22 mouse cellular contexts compared by ENCODE assay signal in genomic region chr6:52317461-52318180, GRCm38 (mm10). TPM values are rescaled to one million over a fixed set of nuclear protein-coding genes. Genes with fewer than 3 reads are reported as not detected.
DNase-seq lines count a peak whose midpoint lies in the region; ATAC-seq and TF ChIP-seq lines count a peak whose summit lies in the region.
"Had no signal": no experiment of that assay in that cellular context is flagged by ENCODE, and none has a peak within 500 bp of the region (broad histone marks: within the 10 kb centered on the region; RNA-seq: fewer than 3 reads in every experiment).

No protein-coding gene starts in this region.

- H3K27ac ChIP-seq in hindbrain, embryonic 10.5 days: no peak overlapping the region
- H3K27ac ChIP-seq in hindbrain, postnatal 0 days: no peak overlapping the region
- H3K27ac ChIP-seq in limb, embryonic 11.5 days (replicated peaks; ENCODE audit: low read depth, low read length): no peak overlapping the region
- H3K27ac ChIP-seq in thymus, adult 2 months (ENCODE audit: control insufficient read depth, insufficient read depth, low read length): no peak overlapping the region
- H3K27ac ChIP-seq: liver, embryonic 14.5 days; stomach, embryonic 15.5 days had no signal

- DNase-seq in hindbrain, embryonic 10.5 days (ENCODE audit: low spot score): peak; percentile 39
- no peak for DNase-seq in hindbrain, postnatal 0 days (ENCODE audit: low spot score)
- DNase-seq in embryo, embryonic 9.5 days (ENCODE audit: extremely low spot score): peak; percentile 22
- peak; percentile 60 for DNase-seq in limb, embryonic 11.5 days (ENCODE audit: low spot score)
- DNase-seq in kidney, adult 9 months: no peak
- no peak for DNase-seq in thymus, adult 2 months
- DNase-seq: adrenal gland, adult 8-10 months; B cell, adult 2 months; cerebellum, adult 2 months; gastrocnemius, postnatal 25 days; kidney, adult 18-20 months; left cerebral cortex, postnatal 4 days; thymus, postnatal 25 days had no signal

- no peaks in the 10 kb centered on the region for H3K36me3 ChIP-seq in hindbrain, embryonic 10.5 days
- no peaks in the 10 kb centered on the region for H3K36me3 ChIP-seq in hindbrain, postnatal 0 days (ENCODE audit: insufficient read depth, low read length)
- no peaks in the 10 kb centered on the region for H3K36me3 ChIP-seq in E14TG2a.4 (ENCODE audit: insufficient read depth, low read length)
- no peaks in the 10 kb centered on the region for H3K36me3 ChIP-seq in limb, embryonic 11.5 days (ENCODE audit: control insufficient read depth, insufficient read depth, low read length)
- no peaks in the 10 kb centered on the region for H3K36me3 ChIP-seq in thymus, adult 2 months (ENCODE audit: control insufficient read depth, insufficient read depth, low read length)
- H3K36me3 ChIP-seq: G1E; stomach, embryonic 15.5 days had no signal

- 3% methylated on average over 14 of the region's 14 CpGs for WGBS in hindbrain, embryonic 10.5 days
- 7% methylated on average over 14 of the region's 14 CpGs for WGBS in hindbrain, postnatal 0 days
- 40% methylated on average over 14 of the region's 14 CpGs for WGBS in limb, embryonic 11.5 days
- 70% methylated on average over 14 of the region's 14 CpGs for WGBS in thymus, adult 2 months

- H3K9me3 ChIP-seq in hindbrain, embryonic 10.5 days: no peaks in the 10 kb centered on the region
- H3K9me3 ChIP-seq in hindbrain, postnatal 0 days (ENCODE audit: low read length): no peaks in the 10 kb centered on the region
- peaks cover 4% of the 10 kb centered on the region; the same call in 1 of the 2 replicates for H3K9me3 ChIP-seq in E14TG2a.4 (ENCODE audit: low read length)
- H3K9me3 ChIP-seq in limb, embryonic 11.5 days (ENCODE audit: control insufficient read depth, low read length): no peaks in the 10 kb centered on the region
- H3K9me3 ChIP-seq: G1E; stomach, embryonic 15.5 days had no signal

- no peak for TF ChIP-seq POLR2A in thymus, adult 2 months (IDR thresholded peaks at IDR 0.05; ENCODE audit: control insufficient read depth, extremely low read depth, insufficient read depth, low read length, poor library complexity)

- H3K27me3 ChIP-seq in hindbrain, embryonic 10.5 days (ENCODE audit: insufficient read depth, poor library complexity, severe bottlenecking): peaks cover 100% of the 10 kb centered on the region
- H3K27me3 ChIP-seq in hindbrain, postnatal 0 days (ENCODE audit: insufficient read depth, low read length): peaks cover 87% of the 10 kb centered on the region
- H3K27me3 ChIP-seq in E14TG2a.4 (ENCODE audit: insufficient read depth, low read length): peaks cover 97% of the 10 kb centered on the region
- peaks cover 80% of the 10 kb centered on the region for H3K27me3 ChIP-seq in limb, embryonic 11.5 days (ENCODE audit: control insufficient read depth, insufficient read depth, low read length)
- H3K27me3 ChIP-seq in thymus, adult 2 months (ENCODE audit: control insufficient read depth, insufficient read depth, low read length): peaks cover 43% of the 10 kb centered on the region; the same call in 1 of the 2 replicates

- H3K4me3 ChIP-seq in hindbrain, embryonic 10.5 days: peak overlapping the region; percentile 39; the same call in 1 of the 2 replicates
- H3K4me3 ChIP-seq in hindbrain, postnatal 0 days (ENCODE audit: low read length): no peak overlapping the region
- H3K4me3 ChIP-seq in E14TG2a.4 (replicated peaks; ENCODE audit: low read length): peak overlapping the region; percentile 62; the same call in 1 of the 2 replicates
- no peak overlapping the region for H3K4me3 ChIP-seq in limb, embryonic 11.5 days (ENCODE audit: low read depth, low read length)
- no peak overlapping the region for H3K4me3 ChIP-seq in thymus, adult 2 months (ENCODE audit: control insufficient read depth, insufficient read depth, low read length)

- no peak overlapping the region for H3K4me2 ChIP-seq in hindbrain, postnatal 0 days (ENCODE audit: low read depth, low read length)
- H3K4me2 ChIP-seq in limb, embryonic 11.5 days (ENCODE audit: low read depth, severe bottlenecking): no peak overlapping the region

- H3K9ac ChIP-seq in hindbrain, postnatal 0 days (replicated peaks; ENCODE audit: low read length): no peak overlapping the region
- no peak overlapping the region for H3K9ac ChIP-seq in limb, embryonic 11.5 days (ENCODE audit: low read length)
- H3K9ac ChIP-seq: liver, embryonic 14.5 days; stomach, embryonic 15.5 days had no signal

- no peak for ATAC-seq in hindbrain, postnatal 0 days
- ATAC-seq in limb, embryonic 11.5 days (ENCODE audit: insufficient number of reproducible peaks, low FRiP score, low TSS enrichment, low read depth): no peak

- no peak for TF ChIP-seq CTCF in hindbrain, postnatal 0 days (IDR thresholded peaks at IDR 0.05; ENCODE audit: low read depth)
- TF ChIP-seq CTCF in E14TG2a.4 (conservative IDR thresholded peaks at IDR 0.05; ENCODE audit: low read length): no peak
- TF ChIP-seq CTCF in thymus, adult 2 months (IDR thresholded peaks at IDR 0.05; ENCODE audit: borderline replicate concordance, control insufficient read depth, extremely low read depth, insufficient read depth, low read length, poor library complexity): no peak

- H3K4me1 ChIP-seq in hindbrain, embryonic 10.5 days (replicated peaks): peaks cover 30% of the 10 kb centered on the region
- no peaks in the 10 kb centered on the region; the same call in 1 of the 2 replicates for H3K4me1 ChIP-seq in hindbrain, postnatal 0 days (ENCODE audit: insufficient read depth, low read length)
- peaks cover 72% of the 10 kb centered on the region for H3K4me1 ChIP-seq in E14TG2a.4 (replicated peaks; ENCODE audit: low read depth, low read length)
- H3K4me1 ChIP-seq in limb, embryonic 11.5 days (ENCODE audit: control insufficient read depth, insufficient read depth, low read length): peaks cover 38% of the 10 kb centered on the region
- H3K4me1 ChIP-seq in thymus, adult 2 months (replicated peaks; ENCODE audit: control insufficient read depth, insufficient read depth, low read length): 0 out of 2 replicates have a peak, but pooled peaks cover 3% of the 10 kb centered on the region

RNA-seq across cellular contexts. Expression of gene Evx1, which starts 4.3 kb away (rescaled TPM):
- 2.3 and 4.3 TPM in 2 replicates for polyA plus RNA-seq in hindbrain, embryonic 10.5 days (2016; fragmentation: Nextera tagmentation; extraction: Ambion mirVana)
- 2.0 and 6.2 TPM in 2 replicates for total RNA-seq in hindbrain, postnatal 0 days (2014; rRNA removed)
- 1.3 and 2.1 TPM in 2 replicates for polyA plus RNA-seq in hindbrain, postnatal 0 days (2015; fragmentation: Nextera tagmentation; extraction: Ambion mirVana)
- 3.8 and 5.1 TPM in 2 replicates for polyA plus RNA-seq in limb, embryonic 11.5 days (2014; fragmentation: Nextera tagmentation; extraction: Ambion mirVana)
- polyA plus RNA-seq in thymus, adult 2 months (2012; rRNA removed): not detected in 2 replicates
- total RNA-seq: adrenal gland, adult 8-10 months; G1E; gastrocnemius, postnatal 25 days; heart, postnatal 25 days; layer of hippocampus, postnatal 25 days; left cerebral cortex, postnatal 4 days; megakaryocyte, adult 5-6 weeks had no signal
- polyA plus RNA-seq: G1E; liver, embryonic 14.5 days; lung, postnatal 0 days; small intestine, adult 2 months; stomach, embryonic 15.5 days had no signal

RNA-seq across cellular contexts. Expression of gene Hoxa13, which starts 56.9 kb away (rescaled TPM):
- polyA plus RNA-seq in hindbrain, embryonic 10.5 days (2016; fragmentation: Nextera tagmentation; extraction: Ambion mirVana): not detected in 2 replicates
- total RNA-seq in hindbrain, postnatal 0 days (2014; rRNA removed): not detected in 2 replicates
- not detected in 2 replicates for polyA plus RNA-seq in hindbrain, postnatal 0 days (2015; fragmentation: Nextera tagmentation; extraction: Ambion mirVana)
- polyA plus RNA-seq in limb, embryonic 11.5 days (2014; fragmentation: Nextera tagmentation; extraction: Ambion mirVana): 25.1 and 29.7 TPM in 2 replicates
- polyA plus RNA-seq in thymus, adult 2 months (2012; rRNA removed): not detected in 2 replicates
- total RNA-seq: adrenal gland, adult 8-10 months; G1E; heart, postnatal 25 days; layer of hippocampus, postnatal 25 days; left cerebral cortex, postnatal 4 days; megakaryocyte, adult 5-6 weeks had no signal
- polyA plus RNA-seq: cerebellum, adult 2 months; G1E; lung, postnatal 0 days; small intestine, adult 2 months; stomach, embryonic 15.5 days had no signal

Comparison
In these comparisons a context has a peak if more than half of its experiments do, and no peak if none do; other contexts are left out.
1. DNase-seq: peak in hindbrain, embryonic 10.5 days (single experiment), embryo, embryonic 9.5 days (single experiment) and limb, embryonic 11.5 days (single experiment); none in hindbrain, postnatal 0 days (single experiment), kidney, adult 9 months (single experiment) and thymus, adult 2 months (single experiment).
2. H3K4me3 ChIP-seq: peak in hindbrain, embryonic 10.5 days (single experiment) and E14TG2a.4 (single experiment); none in hindbrain, postnatal 0 days (single experiment), limb, embryonic 11.5 days (single experiment) and thymus, adult 2 months (single experiment).
3. RNA of gene Hoxa13, which starts 56.9 kb away (polyA plus RNA-seq): 25.1 to 29.7 TPM in limb, embryonic 11.5 days; not detected in thymus, adult 2 months, not detected in hindbrain, embryonic 10.5 days and not detected in hindbrain, postnatal 0 days; every median in the first group is over 10 times any median in the second.